Mouse (Mus musculus) CD8-positive naive resting alpha-beta T cell, adult 2 months (primary cell): ENCODE data around the gene Lama4.

ENCODE experiments used
- DNase-seq, 2 experiments: peaks; one replicate each; pipeline ENCODE4 v3.0.0; 2022; ENCODE audit warnings: low read depth in 2 of 2, low spot score in 2 of 2

Lama4 gene

DNA sequence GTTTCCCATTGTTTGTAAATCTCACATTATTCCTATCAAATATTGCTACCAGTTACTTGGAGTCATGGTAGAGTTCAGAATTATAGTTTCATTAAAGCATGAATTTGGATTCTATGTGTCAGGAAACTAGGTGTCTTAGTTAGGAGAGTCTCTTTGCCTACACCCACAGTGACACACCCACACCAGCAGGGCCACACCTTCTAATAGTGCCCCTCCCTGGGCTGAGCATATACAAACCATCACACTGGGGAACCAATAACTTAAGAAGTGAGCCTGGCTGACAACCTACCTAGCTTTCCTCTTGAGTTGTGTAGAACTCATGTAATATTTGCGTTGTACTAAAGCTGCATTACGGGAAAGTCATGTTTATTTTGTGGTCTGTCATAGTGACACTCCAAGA lies 176.1 kb downstream of the Lama4 start:
- no peak for DNase-seq

DNA sequence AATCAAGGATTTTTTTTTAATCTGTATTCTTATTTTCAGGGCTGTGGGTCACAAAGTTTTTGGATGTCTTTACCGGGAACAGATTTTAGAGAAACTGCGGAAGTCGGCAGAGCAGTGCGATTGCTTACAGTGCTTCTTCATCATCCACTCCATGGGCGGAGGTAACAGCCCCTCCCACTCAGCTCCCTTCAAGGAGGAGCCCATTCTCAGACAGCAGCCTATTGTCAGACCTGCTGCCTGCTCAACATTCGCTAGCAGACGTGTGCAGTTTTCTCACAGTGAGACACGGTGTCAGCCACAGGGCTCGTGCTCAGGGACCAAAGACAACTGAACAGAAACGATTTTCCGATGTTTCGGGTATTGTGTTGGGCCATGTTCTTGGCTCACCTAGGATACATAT lies 176.9 kb downstream of the Lama4 start:
- DNase-seq, result no peak

DNA sequence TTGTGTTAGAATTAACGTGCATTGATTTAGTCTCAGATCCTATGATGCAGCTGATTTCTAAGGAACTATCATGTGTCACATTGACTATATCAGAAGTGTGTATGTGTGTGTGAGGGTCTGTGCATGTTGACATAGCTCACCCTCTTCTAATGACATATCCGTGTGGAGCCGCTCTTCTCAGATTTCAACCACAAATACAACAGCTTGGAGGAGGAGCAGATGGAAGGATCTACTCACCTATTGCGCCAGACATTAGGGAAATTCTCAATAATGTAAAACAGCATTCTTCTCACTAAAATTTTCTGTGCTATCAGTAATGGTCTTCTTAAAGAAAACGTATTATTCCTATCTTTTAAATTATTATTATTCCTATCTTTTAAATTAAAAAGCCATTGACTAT lies 191.4 kb downstream of the Lama4 start:
- no peak for DNase-seq

DNA sequence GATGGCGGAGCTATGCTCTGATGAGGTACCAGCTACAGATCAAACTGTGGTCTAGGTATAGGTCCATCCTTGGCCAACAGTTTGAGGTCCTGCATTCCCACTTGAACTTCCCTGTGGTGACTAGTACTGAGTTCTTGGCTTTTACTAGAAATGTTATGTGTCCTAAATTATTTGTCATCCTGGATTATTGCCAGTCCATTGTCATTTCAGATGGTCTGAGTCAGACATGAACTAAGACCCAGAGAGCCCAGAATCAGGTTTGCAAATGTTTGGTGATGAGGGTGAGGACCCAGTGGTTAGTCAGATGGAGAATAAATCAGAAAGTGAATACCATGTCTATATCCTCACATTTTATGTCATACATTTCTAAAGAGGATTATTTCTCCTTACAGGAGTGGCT lies 192.0 kb downstream of the Lama4 start:
- no peak for DNase-seq

DNA sequence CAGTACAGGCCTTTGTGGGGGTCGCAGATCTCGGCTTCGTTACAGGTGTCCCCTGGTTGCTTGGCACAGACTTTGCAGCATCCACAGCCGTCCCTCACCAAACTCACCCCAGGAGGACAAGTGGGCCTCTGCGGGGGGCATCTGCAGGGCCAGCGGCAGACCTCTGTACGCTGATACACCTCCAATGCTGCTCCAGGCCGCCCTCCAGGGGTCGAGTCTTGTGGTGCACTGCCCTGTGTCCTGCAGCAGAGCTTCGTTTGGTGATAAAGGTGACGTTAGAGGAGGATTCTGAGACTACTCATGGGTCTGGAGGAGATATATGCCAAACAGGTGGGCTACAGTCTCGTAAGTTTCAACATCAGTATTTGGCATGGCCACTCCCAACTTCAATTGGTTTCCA lies 193.0 kb downstream of the Lama4 start:
- DNase-seq, result no peak
